Mouse (Mus musculus) hindbrain, embryonic 11.5 days (tissue): Measurements from ENCODE around the gene Bmp5. TPM values are rescaled to one million over a fixed set of nuclear protein-coding genes. Genes with fewer than 3 reads are reported as not detected.
"Not testable (repeated sequence)": the region's sequence is repeated elsewhere in the genome, so short reads cannot be mapped to it uniquely, and the experiment has no call there.

Source experiments
- ATAC-seq: fragments of 200-750 bp; cut with Nextera tagmentation; 2 replicates; pipeline ENCODE4 v1.8.0; 2017; ENCODE audit warnings: mild to moderate bottlenecking, moderate TSS enrichment, moderate library complexity; ENCODE audit not compliant: low FRiP score
- DNase-seq: peaks from one replicate; pipeline ENCODE4 v3.0.0-alpha.2; 2015; ENCODE audit warnings: low spot score
- H3K27ac ChIP-seq: fragments of 300-500 bp; sonication (generic); 2 replicates; pipeline ENCODE4 v1.5.1; 2014; ENCODE audit warnings: mild to moderate bottlenecking, low read depth, low read length
- H3K27me3 ChIP-seq: fragments of 300-500 bp; sonication (generic); 2 replicates; pipeline ENCODE4 v1.6.1; 2014; ENCODE audit warnings: mild to moderate bottlenecking, low read length, moderate library complexity, mixed read lengths; ENCODE audit not compliant: control insufficient read depth, insufficient read depth
- H3K36me3 ChIP-seq: fragments of 300-500 bp; sonication (generic); 2 replicates; pipeline ENCODE4 v1.6.1; 2014; ENCODE audit warnings: mild to moderate bottlenecking, low read length, moderate library complexity, mixed read lengths; ENCODE audit not compliant: control insufficient read depth, insufficient read depth
- H3K4me1 ChIP-seq: fragments of 300-500 bp; sonication (generic); replicated peaks from 2 replicates; pipeline ENCODE4 v1.6.1; 2014; ENCODE audit warnings: low read length, mixed read lengths; ENCODE audit not compliant: control insufficient read depth, insufficient read depth
- H3K4me2 ChIP-seq: fragments of 300-500 bp; sonication (generic); replicated peaks from 2 replicates; pipeline ENCODE4 v1.6.1; 2014; ENCODE audit warnings: mild to moderate bottlenecking, low read depth, low read length
- H3K4me3 ChIP-seq: fragments of 300-500 bp; sonication (generic); 2 replicates; pipeline ENCODE4 v1.5.1; 2014; ENCODE audit warnings: low read depth, low read length
- H3K9ac ChIP-seq: fragments of 300-500 bp; sonication (generic); 2 replicates; pipeline ENCODE4 v1.6.1; 2014; ENCODE audit warnings: low read depth, low read length
- H3K9me3 ChIP-seq: fragments of 300-500 bp; sonication (generic); 2 replicates; pipeline ENCODE4 v1.6.1; 2016; ENCODE audit warnings: low read length; ENCODE audit not compliant: control insufficient read depth
- WGBS: fragments of 180-500 bp; shearing (Covaris S2); extraction: QIAGEN DNeasy Blood & Tissue Kit; methylation state at CpG from one replicate; pipeline ENCODE4 v1.1.7; 2014; 5-methylcytosine and 5-hydroxymethylcytosine counted together
- polyA plus RNA-seq: library from polyadenylated mRNA; unstranded; fragments of >200 nt; fragmentation: Nextera tagmentation; extraction: Ambion mirVana; gene quantifications from 2 replicates; pipeline ENCODE4 v1.2.1, GENCODE M21; 2014

Bmp5 gene
- polyA plus RNA-seq, 1 experiment from 2014 or later, result 5.1 TPM

DNA sequence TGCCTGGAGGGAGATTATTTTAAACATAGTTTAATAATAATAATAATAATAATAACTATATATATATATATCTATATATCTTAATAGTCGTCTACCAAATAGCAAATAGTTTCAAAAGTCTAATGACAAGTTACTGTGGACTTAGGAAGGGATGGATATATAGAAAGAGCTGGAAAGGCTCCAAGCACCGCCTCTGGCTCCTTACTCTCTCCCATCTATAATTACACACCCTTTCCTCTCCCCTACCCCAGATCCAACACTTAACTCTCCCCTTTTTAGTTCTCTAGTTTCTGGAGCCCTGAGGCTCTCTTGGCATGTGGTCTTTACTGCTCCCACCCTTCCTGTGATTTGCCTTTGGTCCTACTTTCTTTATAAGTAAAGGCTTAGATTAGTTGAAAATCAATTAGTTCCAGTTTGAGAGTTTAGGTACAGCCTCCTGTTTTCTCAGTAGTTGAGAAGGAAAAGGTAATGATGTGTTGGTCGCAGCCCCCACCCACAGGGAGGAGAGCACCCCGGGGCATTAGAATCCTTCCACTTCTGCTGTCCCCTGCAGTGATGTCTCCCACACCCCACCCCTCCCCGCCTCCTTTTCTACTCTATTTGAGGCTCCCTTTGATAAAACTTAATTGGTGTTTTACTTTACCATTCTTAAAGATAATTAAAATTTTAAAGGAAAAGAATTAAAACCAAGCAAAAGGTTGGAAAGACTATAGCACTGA lies 5.6 kb downstream of the Bmp5 start:
- Histone ChIP-seq H3K4me2 (no peak overlapping the region), H3K9ac (no peak overlapping the region), H3K27ac (no peak overlapping the region), H3K4me1 (no peaks in the 10 kb centered on the region), H3K36me3 (no peaks in the 10 kb centered on the region), H3K27me3 (no peaks in the 10 kb centered on the region), H3K9me3 (no peaks in the 10 kb centered on the region), H3K4me3 (no peak overlapping the region)
- DNase-seq (no peak), ATAC-seq (no peak)
- WGBS, result 30% methylated on average over 5 of the region's 5 CpGs

DNA sequence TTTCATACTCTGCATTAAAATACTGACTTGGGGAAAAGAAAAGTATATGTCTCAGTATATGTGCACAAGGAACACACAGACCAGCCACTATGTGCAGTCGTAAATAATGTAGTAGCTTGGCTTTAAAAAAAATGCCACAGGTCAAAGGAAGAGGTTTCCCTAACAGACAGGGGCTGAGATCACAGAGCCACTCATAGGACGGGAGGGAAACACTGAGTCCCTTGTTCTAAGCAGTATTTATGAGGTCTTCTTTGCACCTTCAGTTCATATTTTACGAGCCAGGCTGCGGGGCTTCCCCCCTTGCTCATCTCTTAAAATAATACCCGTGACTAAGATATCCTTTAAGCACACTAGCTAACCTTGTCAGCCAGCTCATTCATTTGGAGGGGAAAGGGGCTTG lies 6.4 kb downstream of the Bmp5 start:
- Histone ChIP-seq H3K9ac (no peak overlapping the region), H3K27ac (no peak overlapping the region), H3K4me3 (no peak overlapping the region), H3K27me3 (no peaks in the 10 kb centered on the region), H3K4me2 (no peak overlapping the region), H3K4me1 (no peaks in the 10 kb centered on the region), H3K9me3 (no peaks in the 10 kb centered on the region), H3K36me3 (no peaks in the 10 kb centered on the region)
- no peak for ATAC-seq
- WGBS, result 45% methylated on average over 5 of the region's 5 CpGs
- DNase-seq, result no peak

DNA sequence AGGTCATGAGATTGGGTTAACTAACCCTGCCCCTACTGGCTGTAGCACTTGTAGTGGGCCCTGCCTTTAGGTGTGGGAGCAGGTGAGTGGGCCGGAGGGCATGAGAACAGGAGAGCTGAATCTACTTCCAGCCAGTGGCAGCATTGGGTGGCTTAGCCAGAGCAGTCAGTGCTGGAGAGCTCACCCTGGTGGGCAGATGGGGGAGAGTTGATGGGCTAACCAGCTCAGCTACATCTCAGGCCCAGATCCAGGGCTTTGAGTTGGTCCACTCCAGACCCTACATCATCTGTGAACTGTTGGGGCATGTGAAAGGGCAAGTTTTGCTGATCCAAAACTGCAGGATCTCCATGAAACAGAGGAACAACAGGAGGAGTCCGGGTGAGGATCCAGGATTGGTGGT lies 8.4 kb downstream of the Bmp5 start:
- 86% methylated on average over 2 of the region's 2 CpGs for WGBS
- ATAC-seq (no peak), DNase-seq (no peak)
- H3K36me3 ChIP-seq, result no peaks in the 10 kb centered on the region
- H3K9ac ChIP-seq, result no peak overlapping the region
- no peak overlapping the region for H3K4me2 ChIP-seq
- H3K27me3 ChIP-seq, result no peaks in the 10 kb centered on the region
- no peaks in the 10 kb centered on the region for H3K9me3 ChIP-seq
- no peak overlapping the region for H3K4me3 ChIP-seq
- H3K27ac ChIP-seq, result no peak overlapping the region
- H3K4me1 ChIP-seq, result no peaks in the 10 kb centered on the region

DNA sequence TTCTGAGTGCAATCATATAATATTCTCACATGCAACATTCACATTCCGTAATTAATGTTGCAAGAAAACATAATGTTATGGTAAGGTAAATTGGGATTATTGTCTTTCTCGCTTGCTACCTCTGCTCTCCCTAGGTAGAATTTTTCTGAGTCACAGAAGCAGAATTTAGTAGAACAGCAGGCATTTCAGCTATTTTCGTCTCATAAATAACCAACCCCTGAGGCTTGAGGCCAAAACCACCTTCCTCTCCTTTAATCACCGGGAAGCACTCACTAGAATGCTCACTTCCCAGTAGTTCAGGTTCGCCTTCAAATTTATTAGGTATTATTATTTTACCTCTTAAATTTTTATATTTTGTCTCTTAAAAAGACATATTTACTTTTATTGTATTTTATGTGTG lies 10.8 kb downstream of the Bmp5 start:
- no peak overlapping the region for H3K4me2 ChIP-seq
- no peaks in the 10 kb centered on the region for H3K4me1 ChIP-seq
- no peaks in the 10 kb centered on the region for H3K27me3 ChIP-seq
- ATAC-seq, result no peak
- no peaks in the 10 kb centered on the region for H3K36me3 ChIP-seq
- H3K27ac ChIP-seq, result no peak overlapping the region
- 88% methylated on average over 5 of the region's 5 CpGs for WGBS
- H3K9me3 ChIP-seq, result no peaks in the 10 kb centered on the region
- DNase-seq, result no peak
- no peak overlapping the region for H3K9ac ChIP-seq
- no peak overlapping the region for H3K4me3 ChIP-seq

DNA sequence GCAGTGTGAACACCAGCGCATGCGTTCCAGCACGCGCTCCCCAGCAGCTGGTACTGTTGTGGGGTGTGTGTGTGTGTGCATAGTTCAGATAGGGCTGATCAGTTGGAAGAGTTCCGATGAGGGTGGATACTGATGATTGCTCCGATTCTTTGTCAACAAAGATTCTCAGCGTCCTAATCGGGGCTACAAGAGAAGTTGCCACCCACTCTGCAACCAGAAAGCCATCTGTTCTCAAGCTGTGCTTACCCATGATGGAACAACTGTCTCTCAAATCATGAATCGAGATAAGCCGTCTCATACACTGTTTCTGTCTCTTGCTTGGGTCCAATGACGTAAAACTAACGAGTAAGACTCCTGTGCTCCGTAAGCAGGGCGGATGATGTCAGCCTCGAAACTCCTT lies 12.0 kb downstream of the Bmp5 start:
- ATAC-seq, result no peak
- H3K36me3 ChIP-seq, result no peaks in the 10 kb centered on the region
- no peaks in the 10 kb centered on the region for H3K4me1 ChIP-seq
- no peak for DNase-seq
- H3K4me2 ChIP-seq, result no peak overlapping the region
- H3K27me3 ChIP-seq, result no peaks in the 10 kb centered on the region
- no peaks in the 10 kb centered on the region for H3K9me3 ChIP-seq
- WGBS, result 88% methylated on average over 15 of the region's 15 CpGs
- H3K9ac ChIP-seq, result no peak overlapping the region
- H3K4me3 ChIP-seq, result no peak overlapping the region
- no peak overlapping the region for H3K27ac ChIP-seq

DNA sequence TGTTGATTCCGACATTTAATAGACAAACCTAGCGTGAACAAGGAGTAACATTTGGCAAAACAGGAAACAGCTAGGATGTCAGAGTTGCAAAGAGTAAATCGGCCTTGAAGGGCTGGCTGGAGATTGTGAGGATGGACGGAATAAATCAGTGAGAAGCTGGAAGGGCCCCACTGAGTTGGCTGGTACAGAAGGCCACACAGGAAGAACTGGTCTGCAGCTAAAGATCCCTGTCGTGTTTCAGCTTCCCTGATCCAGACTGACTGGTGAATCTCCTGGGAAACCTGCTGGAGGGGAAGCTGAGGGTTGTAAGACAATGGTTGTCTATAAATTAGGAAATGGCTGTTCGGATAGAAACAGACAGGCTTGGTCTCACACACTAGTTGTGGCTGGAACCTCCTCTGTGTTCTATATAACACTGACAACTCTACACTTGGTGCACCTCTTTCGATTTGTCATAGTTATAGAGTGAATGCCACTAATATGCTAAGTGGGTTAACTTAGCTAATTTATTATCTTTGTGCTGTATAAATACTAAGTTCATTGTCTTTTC lies 14.8 kb downstream of the Bmp5 start:
- no peaks in the 10 kb centered on the region for H3K9me3 ChIP-seq
- ATAC-seq, result no peak
- H3K4me2 ChIP-seq, result no peak overlapping the region
- H3K9ac ChIP-seq, result no peak overlapping the region
- no peak overlapping the region for H3K4me3 ChIP-seq
- 59% methylated on average over 7 of the region's 7 CpGs for WGBS
- no peaks in the 10 kb centered on the region for H3K36me3 ChIP-seq
- DNase-seq, result no peak
- H3K27ac ChIP-seq, result no peak overlapping the region
- H3K4me1 ChIP-seq, result no peaks in the 10 kb centered on the region
- H3K27me3 ChIP-seq, result no peaks in the 10 kb centered on the region

DNA sequence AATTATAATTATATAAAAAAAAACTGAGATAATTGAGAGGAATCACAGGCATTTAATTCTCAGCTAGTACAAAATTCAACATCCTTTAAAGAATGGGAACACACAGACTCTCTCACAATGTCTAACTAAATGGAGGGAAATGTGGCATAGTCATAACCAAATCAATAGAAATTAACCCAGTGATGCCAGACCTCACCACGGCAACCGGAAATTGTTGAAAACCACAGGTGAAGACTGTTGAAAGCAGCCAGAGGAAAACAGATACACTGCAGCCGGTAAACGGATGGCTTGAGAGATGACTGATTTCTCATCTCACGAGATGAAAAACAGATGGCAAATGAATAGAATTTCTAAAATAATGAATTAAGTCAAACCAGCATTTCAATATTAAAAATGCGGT lies 29.8 kb downstream of the Bmp5 start:
- 82% methylated on average over 6 of the region's 6 CpGs for WGBS
- H3K27me3 ChIP-seq, result no peaks in the 10 kb centered on the region
- H3K36me3 ChIP-seq, result no peaks in the 10 kb centered on the region
- no peaks in the 10 kb centered on the region for H3K9me3 ChIP-seq
- H3K4me2 ChIP-seq, result no peak overlapping the region
- ATAC-seq (no peak), DNase-seq (no peak)
- no peak overlapping the region for H3K27ac ChIP-seq
- H3K4me3 ChIP-seq, result no peak overlapping the region
- H3K9ac ChIP-seq, result no peak overlapping the region
- H3K4me1 ChIP-seq, result no peaks in the 10 kb centered on the region

DNA sequence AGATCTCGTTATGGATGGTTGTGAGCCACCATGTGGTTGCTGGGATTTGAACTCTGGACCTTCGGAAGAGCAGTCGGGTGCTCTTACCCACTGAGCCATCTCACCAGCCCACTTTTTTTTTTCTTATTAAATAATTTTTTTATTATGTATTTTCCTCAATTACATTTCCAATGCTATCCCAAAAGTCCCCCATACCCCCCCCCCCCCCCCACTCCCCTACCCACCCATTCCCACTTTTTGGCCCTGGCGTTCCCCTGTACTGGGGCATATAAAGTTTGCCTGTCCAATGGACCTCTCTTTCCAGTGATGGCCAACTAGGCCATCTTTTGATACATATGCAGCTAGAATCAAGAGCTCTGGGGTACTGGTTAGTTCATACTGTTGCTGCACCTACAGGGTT lies 33.0 kb downstream of the Bmp5 start:
- H3K4me3 ChIP-seq, H3K4me2 ChIP-seq, H3K4me1 ChIP-seq, H3K27ac ChIP-seq, DNase-seq, H3K9me3 ChIP-seq, H3K9ac ChIP-seq, H3K27me3 ChIP-seq, H3K36me3 ChIP-seq: not testable (repeated sequence)
- ATAC-seq, result peak; percentile 86
- 93% methylated on average over 3 of the region's 4 CpGs for WGBS

DNA sequence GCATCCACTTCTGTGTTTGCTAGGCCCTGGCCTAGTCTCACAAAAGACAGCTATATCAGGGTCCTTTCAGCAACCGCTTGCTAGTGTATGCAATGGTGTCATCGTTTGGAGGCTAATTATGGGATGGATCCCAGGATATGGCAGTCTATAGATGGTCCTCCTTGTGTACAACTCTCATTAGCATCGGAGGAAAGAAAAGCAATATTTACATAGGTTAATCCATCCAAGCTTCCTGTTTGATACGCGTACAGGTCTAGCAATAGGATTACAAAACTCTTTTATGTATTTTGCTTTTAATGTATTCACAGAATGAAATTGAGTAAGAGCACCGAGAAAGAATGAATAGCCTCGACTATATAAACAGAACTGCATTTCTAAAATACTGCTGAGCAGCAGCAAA lies 33.5 kb downstream of the Bmp5 start:
- Histone ChIP-seq H3K27me3 (no peaks in the 10 kb centered on the region), H3K27ac (no peak overlapping the region), H3K36me3 (no peaks in the 10 kb centered on the region), H3K4me2 (no peak overlapping the region), H3K9me3 (no peaks in the 10 kb centered on the region), H3K4me3 (no peak overlapping the region), H3K4me1 (no peaks in the 10 kb centered on the region), H3K9ac (no peak overlapping the region)
- DNase-seq (no peak), ATAC-seq (no peak)
- 88% methylated on average over 7 of the region's 7 CpGs for WGBS
